Mouse (Mus musculus): ENCODE measurements at regions not wholly inside any gene's neighbourhood (a gene's known extent, or its start where the extent isn't known, plus 50 kb on each side); places are given as distances from the start of the nearest gene placed in this dataset.

DNA sequence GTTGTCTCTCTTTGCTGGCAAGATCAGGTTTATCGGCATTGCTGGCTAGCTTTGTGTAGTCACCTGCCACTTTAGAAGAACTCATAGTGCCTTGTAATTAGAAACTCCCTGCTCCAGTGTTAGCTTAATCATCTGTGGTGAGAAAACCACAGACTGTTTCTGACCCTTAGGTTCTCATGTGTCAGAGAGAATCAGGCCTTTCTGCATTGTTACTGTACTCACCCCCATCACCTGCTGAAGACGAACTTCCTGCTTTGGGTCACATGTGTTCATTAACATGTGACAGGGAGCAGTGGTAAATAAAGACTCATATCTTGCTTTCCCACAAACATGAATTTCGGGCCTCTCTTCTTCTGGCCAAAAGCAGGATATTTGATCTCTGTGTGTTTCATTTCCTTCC, 102.6 kb downstream of the Cnga2 start:
- Histone ChIP-seq H3K4me3 (ENCODE audit: low read length) (no peak overlapping the region), H3K4me2 (replicated peaks; ENCODE audit: low read depth, low read length) (no peak overlapping the region), H3K9ac (replicated peaks; ENCODE audit: low read length) (no peak overlapping the region), H3K4me1 (ENCODE audit: insufficient read depth, low read length) (no peaks in the 10 kb centered on the region), H3K27me3 (ENCODE audit: insufficient read depth, low read length) (no peaks in the 10 kb centered on the region), H3K36me3 (ENCODE audit: insufficient read depth, low read length) (no peaks in the 10 kb centered on the region), H3K27ac (ENCODE audit: low read length) (no peak overlapping the region), H3K9me3 (ENCODE audit: low read length) (no peaks in the 10 kb centered on the region)
- ATAC-seq (ENCODE audit: low FRiP score, low TSS enrichment), result no peak
- WGBS, result 56% methylated on average over 3 of the region's 3 CpGs

DNA sequence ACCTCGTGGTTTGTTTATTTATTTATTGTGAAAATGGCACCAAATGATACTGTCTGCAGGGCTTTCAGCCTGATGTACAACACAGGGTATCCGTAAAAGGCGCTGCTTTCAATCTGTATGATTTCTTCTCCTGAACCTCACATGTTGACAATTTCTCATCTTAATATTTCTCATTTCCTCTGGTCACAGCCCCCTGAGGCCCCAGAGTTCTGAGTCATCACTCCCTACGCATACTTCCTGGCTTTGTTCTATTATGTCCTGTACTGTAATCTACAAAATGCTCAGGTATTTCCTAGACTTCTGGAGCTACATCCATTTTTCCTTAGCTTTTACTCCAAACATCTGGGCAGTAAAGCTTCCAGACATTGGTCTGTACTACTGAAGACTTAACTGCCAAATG, 103.0 kb downstream of the Cnga2 start:
- 60% methylated on average over 4 of the region's 4 CpGs for WGBS
- H3K9ac ChIP-seq (replicated peaks; ENCODE audit: low read length), result no peak overlapping the region
- H3K36me3 ChIP-seq (ENCODE audit: insufficient read depth, low read length), result no peaks in the 10 kb centered on the region
- no peaks in the 10 kb centered on the region for H3K4me1 ChIP-seq (ENCODE audit: insufficient read depth, low read length)
- no peak overlapping the region for H3K4me2 ChIP-seq (replicated peaks; ENCODE audit: low read depth, low read length)
- no peaks in the 10 kb centered on the region for H3K9me3 ChIP-seq (ENCODE audit: low read length)
- 0 out of 2 replicates have a peak, but pooled peaks have one; percentile 9 for ATAC-seq (ENCODE audit: low FRiP score, low TSS enrichment)
- H3K27ac ChIP-seq (ENCODE audit: low read length), result no peak overlapping the region
- H3K4me3 ChIP-seq (ENCODE audit: low read length), result no peak overlapping the region
- H3K27me3 ChIP-seq (ENCODE audit: insufficient read depth, low read length), result no peaks in the 10 kb centered on the region

DNA sequence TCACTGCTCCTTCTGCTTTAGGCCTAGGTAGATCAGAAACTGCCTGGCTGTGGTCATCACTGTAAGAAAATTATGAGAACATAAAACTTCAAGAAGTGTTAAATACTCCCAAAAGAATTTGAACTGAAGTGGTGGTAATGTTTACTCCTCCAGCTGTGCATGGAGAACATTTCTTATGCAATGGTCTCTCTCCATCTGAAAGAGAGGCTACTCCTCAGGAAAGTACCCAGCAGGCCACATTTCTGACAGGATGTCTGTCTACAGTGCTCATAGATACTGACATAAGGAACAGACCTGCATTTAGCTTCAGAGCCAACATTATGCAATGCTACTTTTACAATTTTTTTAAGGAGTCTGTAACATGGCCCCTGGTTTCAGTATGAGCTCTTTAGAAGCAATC, 79.9 kb upstream of the Magea4 start:
- Histone ChIP-seq H3K27me3 (ENCODE audit: insufficient read depth, low read length) (no peaks in the 10 kb centered on the region), H3K36me3 (ENCODE audit: insufficient read depth, low read length) (no peaks in the 10 kb centered on the region), H3K4me3 (ENCODE audit: low read length) (no peak overlapping the region), H3K4me2 (replicated peaks; ENCODE audit: low read depth, low read length) (no peak overlapping the region), H3K4me1 (ENCODE audit: insufficient read depth, low read length) (no peaks in the 10 kb centered on the region), H3K9ac (replicated peaks; ENCODE audit: low read length) (no peak overlapping the region), H3K9me3 (ENCODE audit: low read length) (no peaks in the 10 kb centered on the region), H3K27ac (ENCODE audit: low read length) (no peak overlapping the region)
- no peak for ATAC-seq (ENCODE audit: low FRiP score, low TSS enrichment)

DNA sequence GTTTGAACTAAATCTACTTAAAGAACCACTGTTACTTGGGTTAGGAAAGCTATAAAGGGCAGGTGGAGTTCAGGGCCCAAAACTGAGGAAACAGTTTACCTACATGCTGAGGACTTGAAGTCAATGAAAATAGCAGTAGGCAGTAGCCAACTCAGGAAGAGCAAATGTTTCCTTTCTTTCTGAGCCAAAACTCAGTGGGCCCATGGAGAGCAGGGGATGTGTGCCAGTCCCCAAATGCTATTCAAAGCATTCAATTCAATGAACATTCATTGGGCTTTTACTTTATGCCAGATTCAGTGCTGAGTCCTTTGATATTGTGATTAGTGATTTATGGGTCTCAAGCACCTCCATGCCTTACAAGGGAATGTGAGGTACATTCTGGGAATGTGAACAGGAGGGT, 52.7 kb upstream of the Magea4 start:
- no peaks in the 10 kb centered on the region for H3K4me1 ChIP-seq (ENCODE audit: insufficient read depth, low read length)
- no peak for ATAC-seq (ENCODE audit: low FRiP score, low TSS enrichment)
- H3K9me3 ChIP-seq (ENCODE audit: low read length), result no peaks in the 10 kb centered on the region
- no peak overlapping the region for H3K4me2 ChIP-seq (replicated peaks; ENCODE audit: low read depth, low read length)
- H3K36me3 ChIP-seq (ENCODE audit: insufficient read depth, low read length), result no peaks in the 10 kb centered on the region
- no peaks in the 10 kb centered on the region; the same call in 1 of the 2 replicates for H3K27me3 ChIP-seq (ENCODE audit: insufficient read depth, low read length)
- no peak overlapping the region for H3K4me3 ChIP-seq (ENCODE audit: low read length)
- H3K27ac ChIP-seq (ENCODE audit: low read length), result no peak overlapping the region
- no peak overlapping the region for H3K9ac ChIP-seq (replicated peaks; ENCODE audit: low read length)
